Mouse (Mus musculus): ENCODE data around the gene Atp11c. TPM values are rescaled to one million over a fixed set of nuclear protein-coding genes. Genes with fewer than 3 reads are reported as not detected.

Atp11c gene
- 3.7 and 6.8 TPM in 2 replicates for polyA plus RNA-seq (2012; rRNA removed)

DNA sequence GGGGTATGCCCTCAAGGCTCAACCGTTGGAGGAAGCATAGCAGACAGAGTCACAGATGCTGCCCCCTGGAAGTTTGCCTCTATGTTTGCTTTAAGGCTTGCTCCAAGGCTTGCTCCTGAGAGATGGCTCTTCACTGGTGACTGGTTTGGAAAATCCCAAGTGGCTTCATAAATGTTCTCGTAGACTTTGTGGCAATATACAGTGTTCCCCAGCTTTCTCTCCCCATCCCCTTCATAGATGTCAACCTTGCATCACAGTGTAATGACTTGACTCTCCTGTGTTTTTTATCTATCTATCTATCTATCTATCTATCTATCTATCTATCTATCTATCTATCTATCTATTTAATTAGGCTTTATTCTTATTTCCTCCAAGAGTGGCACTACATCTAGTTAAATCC, at the start of gene Atp11c:
Gene Atp11c (minus strand): TSS at position 101 of the 400 bp plus-strand sequence.
- DNase-seq: no peak
- TF ChIP-seq POLR2A (IDR thresholded peaks at IDR 0.05; ENCODE audit: borderline replicate concordance, extremely low read depth, low read depth, low read length) (no peak), CTCF (IDR thresholded peaks at IDR 0.05; ENCODE audit: insufficient read depth, low read length) (no peak)
- 70% methylated on average over 2 of the region's 2 CpGs for WGBS
- no peaks in the 10 kb centered on the region for H3K4me1 ChIP-seq (ENCODE audit: control insufficient read depth, insufficient read depth, low read length)
- no peak within 1 kb of the TSS for H3K4me3 ChIP-seq (replicated peaks; ENCODE audit: extremely low read depth, low read depth, low read length)

DNA sequence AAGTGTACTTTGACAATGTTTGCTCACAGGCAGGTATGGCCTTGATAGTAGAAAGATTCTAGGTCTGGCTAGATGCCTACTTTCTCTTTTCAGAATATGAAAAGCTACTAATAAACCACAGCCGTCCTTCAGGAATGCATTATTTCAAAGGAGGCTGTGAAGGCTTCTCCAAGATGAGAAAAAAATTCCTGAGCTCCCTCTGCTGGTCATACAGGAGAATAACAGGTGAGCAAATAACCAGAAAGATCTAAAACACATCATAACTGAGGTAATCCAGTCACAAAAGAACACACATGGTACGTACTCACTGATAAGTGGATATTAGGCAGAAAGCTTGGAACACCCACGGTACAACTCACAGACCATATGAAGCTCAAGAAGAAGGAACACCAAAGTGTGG, 16.7 kb upstream of the Atp11c start:
- Histone ChIP-seq H3K4me3 (replicated peaks; ENCODE audit: extremely low read depth, low read depth, low read length) (no peak overlapping the region), H3K4me1 (ENCODE audit: control insufficient read depth, insufficient read depth, low read length) (no peaks in the 10 kb centered on the region)
- DNase-seq: no peak
- 43% methylated on average over 3 of the region's 3 CpGs for WGBS
- TF ChIP-seq CTCF (IDR thresholded peaks at IDR 0.05; ENCODE audit: insufficient read depth, low read length) (no peak), POLR2A (IDR thresholded peaks at IDR 0.05; ENCODE audit: borderline replicate concordance, extremely low read depth, low read depth, low read length) (no peak)

DNA sequence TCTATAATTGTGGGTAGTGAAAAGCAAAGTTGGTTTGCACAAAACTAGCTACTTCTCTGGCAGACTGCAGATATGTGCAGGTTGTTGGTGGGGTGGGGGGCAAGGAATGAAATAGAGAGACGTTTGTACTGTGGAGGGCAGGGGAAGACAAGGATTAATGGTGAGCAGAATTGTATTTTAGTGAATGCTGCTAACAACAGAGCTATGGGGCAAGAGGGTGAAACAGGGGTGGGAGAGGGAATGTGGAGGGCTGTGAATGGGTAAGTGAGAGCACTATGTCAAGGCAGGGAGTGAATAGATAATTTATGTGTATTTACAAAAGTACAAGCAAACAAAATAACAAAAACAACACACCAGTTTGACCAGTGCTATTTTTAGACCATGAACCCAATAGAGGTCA, 22.0 kb downstream of the Atp11c start:
- TF ChIP-seq POLR2A (IDR thresholded peaks at IDR 0.05; ENCODE audit: borderline replicate concordance, extremely low read depth, low read depth, low read length) (no peak), CTCF (IDR thresholded peaks at IDR 0.05; ENCODE audit: insufficient read depth, low read length) (no peak)
- no peak for DNase-seq
- 16% methylated on average over 1 of the region's 1 CpGs for WGBS

DNA sequence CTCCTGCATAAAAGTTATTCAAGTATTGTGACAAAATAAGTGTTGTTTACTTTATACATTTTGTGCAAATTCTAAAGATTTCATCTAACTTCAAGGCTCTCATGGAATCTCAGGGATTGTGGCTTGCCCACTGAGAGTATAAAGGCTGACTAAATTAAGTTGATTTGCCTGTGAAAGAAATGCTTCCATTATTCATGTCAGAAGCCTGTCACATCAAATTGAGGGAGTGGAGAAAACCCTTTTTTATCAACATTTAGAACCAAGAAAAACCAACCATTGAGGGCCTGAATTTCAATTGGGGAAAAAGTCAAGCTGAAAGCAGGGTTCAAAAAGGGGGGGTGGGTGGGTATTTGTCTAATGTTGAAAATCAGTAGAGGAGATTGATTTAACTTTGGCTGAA, 23.5 kb downstream of the Atp11c start:
- Histone ChIP-seq H3K4me1 (ENCODE audit: control insufficient read depth, insufficient read depth, low read length) (no peaks in the 10 kb centered on the region), H3K4me3 (replicated peaks; ENCODE audit: extremely low read depth, low read depth, low read length) (no peak overlapping the region)
- TF ChIP-seq POLR2A (IDR thresholded peaks at IDR 0.05; ENCODE audit: borderline replicate concordance, extremely low read depth, low read depth, low read length) (no peak), CTCF (IDR thresholded peaks at IDR 0.05; ENCODE audit: insufficient read depth, low read length) (no peak)
- DNase-seq: no peak

More for the DNA sequence above, 22.0 kb downstream of the Atp11c start:
- H3K4me3 ChIP-seq (replicated peaks; ENCODE audit: extremely low read depth, low read depth, low read length): no peak overlapping the region
- no peaks in the 10 kb centered on the region for H3K4me1 ChIP-seq (ENCODE audit: control insufficient read depth, insufficient read depth, low read length)

DNA sequence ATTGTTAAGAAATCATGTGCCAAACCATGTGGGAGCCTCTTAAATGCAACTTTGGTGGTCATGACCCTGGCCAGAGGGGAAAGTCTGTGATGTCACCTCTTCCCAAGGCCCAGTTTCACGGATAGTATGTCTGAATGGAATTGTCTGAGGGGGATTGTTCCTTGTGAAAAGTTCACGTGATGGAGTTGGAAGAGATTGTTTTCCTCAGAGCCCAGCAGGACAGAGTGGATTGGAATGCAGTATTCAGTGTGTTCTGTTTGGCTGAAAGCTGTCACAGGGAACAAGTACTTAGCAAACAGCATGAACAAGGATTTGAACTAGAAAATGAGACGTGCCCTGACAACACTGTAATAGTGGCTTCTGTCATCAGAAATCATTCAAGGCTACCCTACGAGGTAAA, 37.3 kb downstream of the Atp11c start:
- Histone ChIP-seq H3K4me1 (ENCODE audit: control insufficient read depth, insufficient read depth, low read length) (no peaks in the 10 kb centered on the region), H3K4me3 (replicated peaks; ENCODE audit: extremely low read depth, low read depth, low read length) (no peak overlapping the region)
- TF ChIP-seq CTCF (IDR thresholded peaks at IDR 0.05; ENCODE audit: insufficient read depth, low read length): no peak
- no peak for TF ChIP-seq POLR2A (IDR thresholded peaks at IDR 0.05; ENCODE audit: borderline replicate concordance, extremely low read depth, low read depth, low read length)
- 48% methylated on average over 4 of the region's 4 CpGs for WGBS
- no peak for DNase-seq

DNA sequence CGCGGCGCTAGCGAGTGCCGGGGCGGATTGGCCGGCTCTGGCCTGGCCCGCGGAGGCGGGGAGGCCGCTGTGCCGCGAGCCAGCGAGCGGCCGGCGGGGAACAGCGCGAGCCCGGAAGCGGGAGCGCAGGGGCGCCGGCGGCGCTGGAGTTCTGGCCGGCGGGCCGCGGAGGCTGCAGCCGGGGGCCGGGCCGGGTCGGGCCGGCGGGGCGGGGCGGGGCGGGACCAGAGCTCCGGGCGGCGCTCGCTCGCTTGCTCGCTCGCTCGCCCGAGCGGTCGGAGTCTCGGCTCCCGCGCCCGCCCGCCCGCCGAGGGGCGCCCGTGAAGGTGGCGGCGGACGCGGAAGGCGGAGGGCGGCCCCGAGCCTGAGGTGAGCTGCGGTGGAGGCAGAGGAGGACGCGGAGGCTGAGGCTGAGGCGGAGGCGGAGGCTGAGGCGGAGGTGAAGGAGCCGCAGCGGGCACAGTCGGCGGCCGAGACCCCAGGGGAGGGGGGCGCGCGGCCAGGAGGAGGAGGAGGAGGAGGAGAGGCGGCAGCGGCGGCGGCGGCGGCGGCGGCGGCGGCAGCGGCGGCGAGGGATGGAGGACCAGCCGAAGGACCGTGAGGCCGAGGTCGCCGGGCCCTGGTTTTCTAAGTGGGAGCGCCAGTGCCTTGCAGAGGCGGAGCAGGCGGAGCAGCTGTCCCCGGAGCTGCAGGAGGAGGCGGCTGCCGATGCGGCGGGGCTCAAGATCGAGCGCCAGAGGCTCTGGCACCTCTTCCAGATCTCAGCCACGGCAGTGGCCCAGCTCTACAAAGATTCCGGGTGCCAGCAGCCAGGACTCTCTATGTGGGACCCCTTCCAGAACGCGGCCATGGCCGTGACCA, 44.8 kb downstream of the Atp11c start:
- Histone ChIP-seq H3K4me3 (replicated peaks; ENCODE audit: extremely low read depth, low read depth, low read length) (peak overlapping the region; percentile 49), H3K4me1 (ENCODE audit: control insufficient read depth, insufficient read depth, low read length) (no peaks in the 10 kb centered on the region)
- peak; percentile 12 for DNase-seq
- WGBS: 42% methylated on average over 104 of the region's 113 CpGs
- TF ChIP-seq CTCF (IDR thresholded peaks at IDR 0.05; ENCODE audit: insufficient read depth, low read length): no peak
- no peak for TF ChIP-seq POLR2A (IDR thresholded peaks at IDR 0.05; ENCODE audit: borderline replicate concordance, extremely low read depth, low read depth, low read length)

DNA sequence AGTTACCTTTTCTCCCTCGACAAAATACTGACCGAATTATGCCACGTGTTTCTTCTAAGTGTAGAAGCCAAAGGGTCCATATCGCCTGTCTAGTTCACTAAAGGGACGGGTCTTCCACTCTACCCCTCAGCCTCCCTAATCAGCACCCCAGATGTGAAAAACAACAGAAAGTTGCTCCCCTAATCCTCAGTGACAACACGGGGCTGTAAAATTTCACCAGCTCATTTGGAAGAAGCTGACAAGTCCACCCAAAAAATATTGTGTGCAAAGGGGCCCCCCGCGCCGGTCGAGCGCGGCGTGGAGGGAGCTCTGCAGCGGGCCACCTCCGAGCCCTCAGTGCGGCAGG, 45.4 kb downstream of the Atp11c start:
- WGBS: 34% methylated on average over 16 of the region's 16 CpGs
- DNase-seq: no peak

DNA sequence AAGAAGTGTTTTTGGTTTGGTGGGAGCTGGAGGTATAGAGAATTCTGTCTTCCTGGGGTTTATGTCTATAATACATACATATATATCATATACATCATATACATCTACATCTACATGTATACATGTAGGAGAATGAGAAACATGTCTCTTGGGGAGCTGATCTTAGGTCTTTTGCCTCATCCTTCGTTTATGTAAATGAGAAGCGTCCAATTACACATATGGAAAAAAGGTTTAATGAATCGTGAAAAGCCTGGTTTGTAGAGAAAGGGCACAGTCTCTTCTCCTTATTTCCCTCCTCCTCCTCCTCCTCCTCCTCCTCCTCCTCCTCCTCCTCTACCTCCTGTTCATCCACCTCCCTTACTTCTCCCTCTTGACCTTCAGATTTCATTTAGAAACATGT, 46.6 kb downstream of the Atp11c start:
- Histone ChIP-seq H3K4me3 (replicated peaks; ENCODE audit: extremely low read depth, low read depth, low read length) (no peak overlapping the region), H3K4me1 (ENCODE audit: control insufficient read depth, insufficient read depth, low read length) (no peaks in the 10 kb centered on the region)
- 59% methylated on average over 3 of the region's 3 CpGs for WGBS
- DNase-seq: no peak
- TF ChIP-seq POLR2A (IDR thresholded peaks at IDR 0.05; ENCODE audit: borderline replicate concordance, extremely low read depth, low read depth, low read length) (no peak), CTCF (IDR thresholded peaks at IDR 0.05; ENCODE audit: insufficient read depth, low read length) (no peak)

More for the DNA sequence above, 45.4 kb downstream of the Atp11c start:
- H3K4me3 ChIP-seq (replicated peaks; ENCODE audit: extremely low read depth, low read depth, low read length): peak overlapping the region; percentile 5
- TF ChIP-seq CTCF (IDR thresholded peaks at IDR 0.05; ENCODE audit: insufficient read depth, low read length) (no peak), POLR2A (IDR thresholded peaks at IDR 0.05; ENCODE audit: borderline replicate concordance, extremely low read depth, low read depth, low read length) (no peak)
- no peaks in the 10 kb centered on the region for H3K4me1 ChIP-seq (ENCODE audit: control insufficient read depth, insufficient read depth, low read length)

DNA sequence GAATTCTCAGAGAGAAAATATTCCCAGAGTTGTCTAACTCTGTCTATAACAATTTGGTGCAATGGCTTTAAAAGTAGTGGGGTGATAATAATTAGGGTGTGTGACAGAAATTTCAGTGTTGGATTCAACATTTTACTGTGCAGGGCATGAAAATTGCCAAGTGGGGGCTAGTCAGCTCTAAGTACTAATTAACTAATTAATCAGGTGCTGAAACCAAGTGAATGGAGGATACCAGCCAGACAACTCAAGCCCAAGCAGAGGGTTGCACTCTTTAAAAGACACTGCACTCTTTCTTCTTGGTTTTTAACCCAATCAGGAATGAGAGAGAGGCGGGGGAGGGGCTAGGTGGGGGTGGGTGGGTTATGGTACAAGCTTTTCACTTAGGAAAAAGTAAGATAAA, 47.1 kb downstream of the Atp11c start:
- Histone ChIP-seq H3K4me1 (ENCODE audit: control insufficient read depth, insufficient read depth, low read length) (no peaks in the 10 kb centered on the region), H3K4me3 (replicated peaks; ENCODE audit: extremely low read depth, low read depth, low read length) (no peak overlapping the region)
- WGBS: 12% methylated on average over 1 of the region's 1 CpGs
- DNase-seq: no peak
- no peak for TF ChIP-seq POLR2A (IDR thresholded peaks at IDR 0.05; ENCODE audit: borderline replicate concordance, extremely low read depth, low read depth, low read length)
- no peak for TF ChIP-seq CTCF (IDR thresholded peaks at IDR 0.05; ENCODE audit: insufficient read depth, low read length)

DNA sequence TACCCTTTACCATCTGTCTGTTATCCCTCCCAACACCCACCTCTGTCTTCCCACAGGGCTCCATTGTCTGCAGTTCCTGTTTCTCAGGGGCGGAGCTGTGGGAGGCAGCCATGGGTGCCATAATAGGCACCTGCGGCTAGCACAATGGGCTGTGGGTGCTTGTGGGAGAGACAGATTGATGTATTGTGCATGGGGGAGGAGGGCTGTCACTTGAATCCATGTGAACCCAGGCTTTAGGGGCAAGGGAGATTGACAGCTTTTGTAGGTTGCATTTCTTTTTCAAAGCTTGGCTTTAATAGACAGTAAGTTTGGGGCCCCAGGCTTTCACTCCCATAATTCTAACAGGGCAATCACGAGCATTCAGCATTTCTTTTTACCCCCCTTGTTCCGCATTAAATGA, 48.4 kb downstream of the Atp11c start:
- Histone ChIP-seq H3K4me1 (ENCODE audit: control insufficient read depth, insufficient read depth, low read length) (no peaks in the 10 kb centered on the region), H3K4me3 (replicated peaks; ENCODE audit: extremely low read depth, low read depth, low read length) (no peak overlapping the region)
- 64% methylated on average over 4 of the region's 4 CpGs for WGBS
- no peak for DNase-seq
- no peak for TF ChIP-seq POLR2A (IDR thresholded peaks at IDR 0.05; ENCODE audit: borderline replicate concordance, extremely low read depth, low read depth, low read length)

All from lung, adult 2 months (tissue).